Mouse (Mus musculus): ENCODE measurements around the gene Gm7361.
"Not testable (repeated sequence)": the region's sequence is repeated elsewhere in the genome, so short reads cannot be mapped to it uniquely, and the experiment has no call there.

Gm7361 gene

DNA sequence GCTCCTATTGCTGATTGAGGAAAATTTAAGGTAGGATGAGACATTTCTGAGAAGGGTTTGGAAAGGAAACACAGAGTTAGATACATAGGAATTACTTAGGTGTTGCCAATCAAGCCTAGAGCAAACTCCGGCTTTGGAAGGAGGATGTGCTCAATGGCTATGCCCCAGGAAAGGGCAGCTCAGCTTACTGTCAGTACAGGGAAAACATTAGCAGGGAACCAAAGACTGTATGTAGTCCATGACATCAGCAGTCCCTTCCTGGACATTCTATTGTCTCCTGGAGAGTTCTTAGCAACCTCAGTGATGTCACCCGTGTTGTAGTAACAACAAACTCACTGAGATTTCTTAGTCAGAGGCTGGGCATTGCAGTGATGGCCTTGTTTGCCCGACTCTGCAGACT is at the start of gene Gm7361:
TSS of gene Gm7361 (plus strand) at position 301 of the 400 bp plus-strand sequence.
- in situ Hi-C loops (cut with MboI) = not testable (repeated sequence)

DNA sequence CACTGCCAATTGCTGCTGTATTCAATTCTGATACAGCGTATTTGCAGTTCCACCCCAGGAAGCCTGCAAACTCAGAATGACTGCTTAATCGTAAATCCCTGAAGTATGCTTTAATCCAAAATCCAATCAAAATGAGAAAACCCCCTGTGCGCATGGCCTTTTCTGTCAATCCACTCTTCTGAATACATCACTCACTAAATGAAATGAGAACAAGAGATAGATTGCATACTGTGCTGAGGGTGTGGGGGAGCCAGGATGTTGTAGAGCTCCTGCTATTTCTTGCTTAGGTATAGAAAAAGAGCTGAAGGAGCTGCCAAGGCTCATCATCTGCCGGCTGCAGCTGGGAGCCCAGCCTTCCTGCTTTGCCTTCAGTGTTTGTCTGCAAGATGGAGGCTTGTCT is 46.5 kb upstream of the Gm7361 start:
- in situ Hi-C loops (cut with MboI) = no loop called here

DNA sequence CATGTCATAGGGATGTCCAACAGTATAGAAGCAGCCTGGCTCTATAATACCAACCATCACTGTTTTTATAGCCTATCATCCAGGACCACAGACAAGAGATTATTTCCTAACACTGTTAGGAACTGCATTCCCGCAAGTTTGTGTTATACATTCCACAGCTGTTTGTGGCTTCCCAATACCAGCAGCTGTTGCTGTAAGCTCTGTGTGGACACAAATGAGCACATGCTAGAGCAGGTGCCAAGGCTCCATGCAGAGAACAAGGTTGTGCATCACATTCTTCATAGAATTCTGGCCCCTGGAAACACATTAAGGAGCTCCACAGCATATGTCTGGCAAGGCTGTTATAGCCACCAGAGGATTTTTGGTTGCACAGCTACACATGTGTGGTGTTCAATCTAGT is 35.4 kb upstream of the Gm7361 start:
- in situ Hi-C loops (cut with MboI) = no loop called here

DNA sequence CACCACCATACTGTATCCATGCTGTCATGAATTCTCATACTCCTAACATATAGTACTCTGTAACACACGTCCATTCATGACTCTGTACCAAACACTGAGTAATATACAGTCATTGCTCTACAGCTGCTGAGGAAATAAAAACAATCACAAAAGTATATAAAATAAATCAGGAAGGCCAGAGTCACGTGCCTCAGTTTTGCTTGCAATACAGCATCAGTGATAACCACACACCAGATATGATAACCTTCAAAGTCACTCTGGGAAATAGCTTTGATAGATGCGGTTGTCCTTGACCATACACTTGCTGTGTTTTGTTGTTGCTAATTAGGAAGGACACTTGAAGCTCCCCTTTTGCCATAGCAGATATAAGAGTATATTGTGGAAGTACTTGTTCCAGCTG is 9.2 kb downstream of the Gm7361 start:
- in situ Hi-C loops (cut with MboI) = not testable (repeated sequence)

DNA sequence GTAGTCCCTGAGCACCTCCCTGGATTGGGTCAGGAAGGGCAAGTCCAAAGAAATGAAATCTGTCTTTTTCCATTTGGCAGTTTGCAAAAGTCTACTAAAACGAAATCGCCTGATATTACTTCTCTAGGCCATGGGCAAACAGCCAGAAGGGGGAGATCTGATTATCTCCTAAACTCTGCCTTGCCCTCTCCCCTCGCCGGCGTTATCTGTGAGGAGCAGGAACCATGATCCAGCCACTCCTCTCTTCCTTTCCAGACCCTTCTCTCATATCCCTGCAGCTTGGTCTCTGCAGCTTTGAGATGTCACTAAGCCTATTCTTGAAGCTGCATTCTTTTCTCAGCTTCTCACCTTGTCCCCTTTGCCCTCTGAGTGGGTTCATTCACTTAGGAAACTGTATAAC is 22.9 kb downstream of the Gm7361 start:
- in situ Hi-C loops (cut with MboI) = no loop called here

DNA sequence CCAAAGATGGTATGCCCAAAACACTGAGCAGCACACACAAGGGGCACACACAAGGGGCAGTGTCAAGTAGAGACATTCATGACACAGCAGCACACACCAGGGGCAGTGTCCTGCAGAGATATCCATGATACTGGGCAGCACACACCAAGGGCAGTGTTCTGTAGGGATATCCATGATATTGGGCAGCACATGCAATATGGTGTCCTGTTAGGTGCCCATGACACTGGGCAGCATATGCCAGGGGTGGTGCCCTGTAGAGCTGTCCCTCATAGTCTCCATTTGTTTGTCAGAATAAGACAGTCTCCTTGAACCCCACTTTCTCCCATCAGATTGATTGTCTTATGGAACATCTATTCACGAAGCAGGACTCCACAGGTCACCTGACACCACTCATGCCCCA is 24.2 kb downstream of the Gm7361 start:
- in situ Hi-C loops (cut with MboI) = no loop called here

DNA sequence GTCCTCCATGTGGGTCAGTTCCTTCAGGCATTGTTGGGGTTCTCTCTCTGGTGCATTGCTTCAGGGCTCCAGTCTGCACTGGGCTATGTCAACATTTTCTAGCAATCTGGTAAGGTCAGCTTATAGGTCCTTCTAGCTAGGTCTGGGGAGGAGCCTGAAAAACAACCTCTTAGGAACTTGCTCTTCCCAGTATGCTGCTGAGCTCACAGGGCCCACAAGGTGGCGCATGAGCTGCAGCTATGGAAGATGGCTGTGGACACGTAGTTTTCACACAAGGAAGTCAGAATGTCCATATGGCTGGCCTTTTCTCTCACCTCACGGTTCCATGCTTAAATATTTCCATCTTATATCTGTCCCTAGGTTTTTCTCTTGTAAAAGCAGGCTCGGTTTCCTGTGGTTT is 24.8 kb downstream of the Gm7361 start:
- in situ Hi-C loops (cut with MboI) = no loop called here

DNA sequence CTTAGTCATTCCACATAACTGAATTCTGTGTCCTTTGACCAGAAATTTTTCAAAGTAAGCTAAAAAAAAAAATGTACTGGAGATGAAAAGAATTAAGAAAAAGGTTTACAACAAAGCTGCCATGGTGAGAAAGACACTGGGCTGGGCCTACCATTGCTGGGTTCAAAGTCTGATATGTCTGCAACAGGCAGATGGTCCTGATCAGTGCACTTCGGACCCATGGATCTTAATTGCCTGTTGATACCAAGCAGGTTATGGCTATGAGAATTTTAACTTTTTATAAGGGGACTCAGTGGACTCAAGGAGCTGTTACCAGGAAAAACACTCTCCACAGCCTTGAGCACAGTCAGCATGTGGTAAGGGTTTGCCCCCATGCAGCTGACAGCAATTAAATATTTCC is 25.9 kb downstream of the Gm7361 start:
- in situ Hi-C loops (cut with MboI) = no loop called here

DNA sequence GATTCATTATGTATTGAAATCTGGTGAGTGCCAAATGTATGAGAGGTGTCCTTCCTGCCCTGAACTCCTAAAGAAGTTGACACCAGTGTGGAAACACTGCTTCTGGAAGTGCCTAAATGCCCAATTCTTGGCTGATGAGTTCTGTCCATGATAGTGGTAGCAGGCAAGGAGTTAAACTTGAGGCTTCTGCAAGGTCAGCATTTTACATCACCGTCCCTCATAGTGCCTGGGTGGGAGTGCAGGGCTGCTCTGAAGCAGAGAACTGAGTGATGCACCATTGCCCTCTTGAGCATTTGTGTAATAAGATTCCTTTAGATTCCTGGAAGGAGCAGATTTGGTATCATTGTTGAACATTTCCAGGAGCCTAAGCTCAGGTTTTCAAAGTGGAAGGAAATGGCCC is 34.1 kb downstream of the Gm7361 start:
- in situ Hi-C loops (cut with MboI) = no loop called here

DNA sequence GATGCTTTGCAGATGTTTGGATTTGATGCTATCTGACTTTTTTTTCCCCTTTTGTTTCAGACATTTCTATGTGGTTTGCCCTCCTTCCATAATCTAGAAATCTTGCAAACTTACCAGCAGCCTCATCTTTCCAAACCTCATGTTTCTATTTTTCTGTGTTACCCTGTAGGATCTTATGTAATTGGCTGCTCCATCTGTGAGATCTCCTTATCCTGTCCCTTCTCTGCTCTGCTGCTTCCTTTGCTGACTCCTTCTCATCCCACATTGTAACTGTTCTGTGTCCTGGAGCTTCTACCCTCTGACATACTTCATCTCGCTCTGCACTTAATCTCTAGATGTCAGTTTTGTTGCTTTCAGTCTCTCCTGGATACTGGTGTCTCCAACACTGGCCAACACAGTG is 35.8 kb downstream of the Gm7361 start:
- in situ Hi-C loops (cut with MboI) = no loop called here

Data from mature B cell (primary cell).